Mouse (Mus musculus) urinary bladder, postnatal 14 days (tissue): ENCODE data around the gene Metap1d.

Experiments
- DNase-seq: peaks from one replicate; pipeline ENCODE4 v3.0.0; 2021; ENCODE audit warnings: low spot score

Metap1d gene

GRCm38 (mm10) chr2:71453161-71453916, at the start of gene Metap1d:
Gene Metap1d, plus strand, starts transcription at chr2:71453276.
- peak; percentile 95 for DNase-seq

GRCm38 (mm10) chr2:71405613-71406012, 47.5 kb upstream of the Metap1d start:
- no peak for DNase-seq

- DNase-seq, result no peak
These were observed 34.3 kb upstream of the Metap1d start for GRCm38 (mm10) chr2:71418760-71419280.

DNA sequence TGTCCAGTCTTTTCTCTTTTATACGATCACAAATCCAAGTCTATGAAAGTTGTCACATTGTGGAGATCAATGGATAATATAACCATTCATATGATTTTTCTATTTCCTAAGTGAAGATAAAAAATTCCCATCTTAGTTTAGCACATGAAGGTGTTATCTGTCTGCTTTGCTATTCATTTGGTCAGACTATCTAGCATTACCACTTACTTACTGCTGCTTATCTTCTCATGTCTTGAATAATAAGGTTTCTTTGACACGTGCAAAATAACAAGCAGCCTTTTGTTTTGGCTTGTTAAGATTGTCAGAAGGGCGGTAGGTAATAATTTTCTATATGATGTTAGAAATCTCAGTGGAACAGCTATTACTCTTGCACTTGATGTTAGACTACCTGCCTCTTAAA, 33.7 kb upstream of the Metap1d start:
- DNase-seq, result no peak

DNA sequence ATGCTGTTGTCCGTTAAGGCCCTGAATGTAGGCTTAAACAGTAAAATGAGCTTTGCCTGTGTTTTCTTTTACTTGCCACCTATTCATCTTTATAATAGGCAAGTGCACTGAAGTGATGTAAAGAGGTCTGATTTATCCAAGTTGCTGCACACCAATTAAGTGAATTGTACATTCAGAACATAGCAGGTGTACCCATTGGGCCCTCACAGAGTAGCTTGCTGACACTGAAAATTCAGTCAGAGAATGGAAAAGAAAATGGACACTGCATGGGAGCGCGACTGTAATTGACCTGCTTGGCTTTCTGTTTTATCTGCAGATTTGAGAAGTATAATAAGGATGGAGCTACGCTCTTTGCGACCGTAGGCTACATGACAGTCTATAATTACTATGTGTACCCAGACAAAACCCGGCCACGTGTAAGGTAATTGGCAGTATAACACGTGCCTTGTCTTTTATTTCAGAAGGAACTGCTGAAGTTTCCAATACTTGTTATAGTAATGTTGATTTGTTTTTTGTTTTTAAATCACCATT, 32.1 kb upstream of the Metap1d start:
- no peak for DNase-seq

DNA sequence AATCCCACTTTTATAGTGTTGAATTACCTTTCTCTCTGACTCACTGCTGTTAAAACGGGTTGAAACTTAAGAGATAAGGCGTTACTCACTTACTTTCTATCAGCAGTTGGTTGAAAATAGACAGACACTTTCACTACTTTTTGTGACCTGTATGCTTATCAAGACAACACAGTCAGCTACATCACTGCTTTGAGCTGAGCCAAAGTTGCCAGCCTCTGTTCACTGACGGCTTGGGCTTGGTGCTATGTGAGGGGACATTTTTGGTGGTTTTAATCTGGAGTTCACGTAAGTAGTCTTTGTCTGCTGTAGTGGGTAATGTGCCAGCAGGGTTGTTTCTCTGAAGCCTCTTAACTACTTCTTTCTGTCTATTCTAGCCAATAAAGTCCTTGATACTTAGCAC, 28.5 kb upstream of the Metap1d start:
- no peak for DNase-seq

- no peak for DNase-seq
These were observed 17.6 kb upstream of the Metap1d start for GRCm38 (mm10) chr2:71435440-71435839.

DNA sequence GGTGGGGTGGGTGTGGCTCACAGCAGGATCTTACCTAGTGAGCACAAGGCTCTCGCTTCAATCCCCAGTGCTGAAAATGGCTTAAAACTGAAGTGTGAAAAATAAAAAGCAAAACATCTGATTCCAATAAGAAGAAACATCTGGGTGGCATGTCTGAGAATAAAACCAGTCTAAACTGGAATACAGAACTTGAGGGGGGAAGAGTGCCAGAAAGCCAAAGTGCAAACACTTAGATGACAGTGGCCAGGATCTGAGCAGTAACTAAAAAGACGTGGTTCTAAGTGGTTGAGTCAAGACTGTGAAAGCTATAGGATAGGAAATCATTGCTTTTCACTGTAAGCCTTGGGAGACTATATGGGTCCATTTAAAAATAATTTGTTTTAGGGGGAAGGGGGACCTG, 9.7 kb upstream of the Metap1d start:
- no peak for DNase-seq

DNA sequence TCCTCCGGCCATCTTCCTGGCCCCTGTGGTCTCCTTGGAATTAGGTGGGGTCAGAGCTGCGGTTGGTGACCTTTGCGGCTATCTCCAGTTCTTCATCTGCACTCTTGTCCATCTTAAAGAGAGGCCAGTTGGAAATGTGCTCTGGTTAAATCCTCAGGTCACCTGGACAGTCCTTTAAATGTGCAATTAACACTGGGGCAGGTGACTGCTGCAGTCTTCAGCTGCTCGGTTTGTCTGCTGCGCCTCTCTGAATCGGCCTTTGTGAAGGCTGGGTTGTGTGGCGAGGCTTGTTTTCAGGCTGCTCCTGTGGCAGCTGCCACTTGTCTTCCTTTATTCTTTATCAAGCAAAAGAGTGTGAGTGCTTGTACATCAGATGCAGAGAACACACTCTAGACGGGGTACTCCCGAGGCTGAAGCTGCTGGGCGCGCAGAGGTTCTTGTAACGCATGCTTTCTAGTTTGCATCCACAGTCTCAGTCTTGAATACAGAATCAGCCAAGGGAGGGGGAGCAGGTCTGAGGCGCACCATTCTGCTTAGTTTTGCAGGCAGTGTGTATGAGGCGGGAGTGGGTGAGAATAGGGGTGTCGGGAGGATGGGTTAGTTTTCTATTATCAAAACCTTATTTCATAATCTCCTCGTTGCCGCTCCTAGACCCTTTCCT, 7.4 kb upstream of the Metap1d start:
- DNase-seq, result no peak

- no peak for DNase-seq
These were observed 3.5 kb upstream of the Metap1d start for GRCm38 (mm10) chr2:71449604-71450003.

DNA sequence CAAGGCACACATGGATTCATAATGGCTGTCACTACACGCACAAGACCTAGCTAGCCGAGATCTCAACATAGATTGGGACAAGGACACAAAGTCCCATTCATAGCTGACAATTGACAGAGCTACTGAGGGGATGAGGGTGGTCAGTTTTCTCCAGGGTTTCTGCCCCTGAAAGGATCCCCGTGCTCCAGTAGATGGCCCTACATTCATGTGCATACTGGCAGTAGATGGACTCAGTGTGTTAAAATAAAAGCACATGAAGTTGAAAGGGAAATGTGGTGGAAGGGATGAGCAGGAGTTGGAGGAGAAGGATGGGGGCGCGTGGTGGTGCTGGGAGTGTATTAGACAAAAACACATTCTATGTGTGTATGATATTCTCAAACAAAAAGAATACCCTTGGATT, 1.3 kb upstream of the Metap1d start:
- DNase-seq, result no peak

- DNase-seq, result no peak
These were observed 813 bp downstream of the Metap1d start for GRCm38 (mm10) chr2:71453917-71454260.

GRCm38 (mm10) chr2:71458624-71459023, 5.5 kb downstream of the Metap1d start:
- DNase-seq, result no peak

DNA sequence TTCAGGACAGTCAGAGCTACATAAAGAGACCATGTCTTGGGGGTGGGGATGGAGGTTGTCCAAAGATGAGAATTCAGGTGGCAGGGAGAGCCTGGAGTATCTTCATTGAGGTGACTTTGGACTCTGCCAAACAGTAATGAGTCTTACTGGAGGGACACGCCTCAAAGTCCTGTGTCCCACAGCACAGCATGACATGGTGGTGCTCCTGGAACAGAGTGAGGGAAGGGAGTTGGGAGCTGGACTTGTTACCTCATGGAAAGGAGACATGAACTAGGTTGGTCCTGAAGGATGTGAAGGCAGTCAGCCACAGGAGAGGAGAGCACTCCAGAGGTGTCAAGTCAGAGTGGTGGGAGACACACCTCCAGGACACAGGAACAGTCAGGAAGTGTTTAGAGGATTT, 6.6 kb downstream of the Metap1d start:
- DNase-seq, result no peak

DNA sequence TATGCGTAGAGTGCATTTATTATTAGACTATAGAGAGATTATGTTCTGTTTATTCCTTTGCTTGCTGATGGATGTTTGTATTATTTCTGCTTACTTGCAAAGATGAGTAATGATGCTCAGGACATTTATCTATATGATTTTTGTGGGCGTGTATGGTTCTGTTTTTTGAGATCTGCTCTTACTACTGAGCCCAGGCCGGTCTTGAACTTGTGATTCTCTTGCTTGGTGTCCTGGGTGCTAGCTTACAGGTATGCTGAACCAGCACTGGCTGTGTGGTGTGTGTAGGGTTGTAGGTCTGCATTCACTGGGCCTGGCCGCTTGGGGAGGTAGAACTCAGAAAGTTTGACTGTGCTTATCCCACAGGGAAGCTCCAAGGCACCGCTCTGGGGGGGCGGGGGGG, 8.1 kb downstream of the Metap1d start:
- DNase-seq, result no peak

DNA sequence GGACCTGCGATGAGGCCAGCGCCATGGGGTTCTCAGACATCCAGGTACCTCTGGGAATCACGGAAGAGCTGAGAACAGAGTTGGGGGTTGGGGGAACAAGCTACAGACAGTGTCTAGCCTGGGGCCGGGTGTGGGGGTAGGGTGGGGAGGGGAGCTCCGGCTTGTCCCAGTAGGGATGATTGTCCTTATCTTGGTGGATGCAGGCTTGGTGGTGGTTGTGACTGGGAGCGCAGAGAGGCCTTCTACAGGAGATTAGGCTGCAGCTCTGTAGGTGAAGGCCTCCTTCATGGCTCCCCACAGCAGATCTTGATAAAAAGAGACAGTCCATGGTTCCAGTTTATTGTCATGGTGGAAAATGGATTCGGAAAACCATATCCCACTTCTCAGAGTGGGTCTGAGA, 8.5 kb downstream of the Metap1d start:
- DNase-seq, result no peak

DNA sequence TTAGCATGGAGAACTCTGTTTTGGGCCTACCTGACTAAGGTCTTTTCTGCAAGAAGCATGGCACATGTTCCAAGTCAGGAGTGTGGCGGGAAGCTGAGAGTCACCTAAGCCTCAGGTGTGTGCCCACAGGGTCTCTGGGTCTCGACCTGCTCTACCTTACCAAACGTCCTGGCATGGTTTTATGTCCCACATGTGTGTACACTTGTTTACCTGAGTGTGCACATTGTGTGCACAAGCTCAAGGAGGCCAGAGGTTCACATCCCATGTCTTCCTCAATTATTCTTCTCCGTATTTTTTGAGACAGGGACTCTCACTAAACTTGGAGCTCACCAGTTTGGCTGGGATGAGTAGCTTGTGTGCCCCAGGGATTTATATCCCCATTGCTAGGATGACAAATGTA, 9.0 kb downstream of the Metap1d start:
- DNase-seq, result no peak

DNA sequence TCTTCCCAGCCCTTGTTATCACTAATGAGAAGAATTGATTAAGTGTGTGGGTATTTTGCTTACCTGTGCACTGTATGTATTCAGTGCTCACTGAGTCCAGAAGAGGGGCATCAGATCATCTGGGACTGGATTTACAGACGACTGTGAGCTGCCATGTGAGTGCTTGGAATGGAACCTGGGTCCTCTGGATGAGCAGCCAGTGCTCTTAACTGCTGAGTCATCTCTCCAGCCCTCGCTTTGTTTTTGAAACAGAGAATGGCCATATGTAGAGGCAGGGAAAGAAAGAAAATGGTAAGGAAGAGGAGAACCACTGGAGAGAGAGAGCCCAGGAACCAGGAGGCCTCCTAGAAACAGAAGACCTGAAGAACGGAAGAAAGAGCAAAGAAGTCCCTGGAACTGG, 9.5 kb downstream of the Metap1d start:
- DNase-seq, result no peak

- DNase-seq, result no peak
These were observed 13.0 kb downstream of the Metap1d start for GRCm38 (mm10) chr2:71466103-71466502.

GRCm38 (mm10) chr2:71466861-71467450, 13.9 kb downstream of the Metap1d start:
- no peak for DNase-seq

- DNase-seq, result no peak
These were observed 18.0 kb downstream of the Metap1d start for GRCm38 (mm10) chr2:71471094-71471493.

DNA sequence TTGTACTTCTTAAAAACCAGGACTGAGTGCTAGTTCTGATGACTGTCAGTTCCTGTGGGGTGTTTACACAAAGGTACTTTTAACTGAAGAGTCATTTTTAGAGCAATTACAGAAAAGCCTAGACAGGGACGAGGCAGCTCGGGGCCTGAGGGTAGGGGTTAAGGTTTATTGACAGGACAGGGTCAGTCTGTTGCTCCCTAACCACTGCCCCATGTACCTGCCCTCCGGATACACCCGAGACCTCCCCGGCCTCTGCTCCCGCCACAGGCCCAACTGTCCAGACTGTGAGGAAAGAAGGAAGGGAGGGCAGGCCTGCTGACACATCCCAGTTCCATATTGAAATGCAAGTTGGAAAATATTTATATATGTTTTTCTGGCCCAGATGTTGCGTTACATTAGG, 20.8 kb downstream of the Metap1d start:
- no peak for DNase-seq

DNA sequence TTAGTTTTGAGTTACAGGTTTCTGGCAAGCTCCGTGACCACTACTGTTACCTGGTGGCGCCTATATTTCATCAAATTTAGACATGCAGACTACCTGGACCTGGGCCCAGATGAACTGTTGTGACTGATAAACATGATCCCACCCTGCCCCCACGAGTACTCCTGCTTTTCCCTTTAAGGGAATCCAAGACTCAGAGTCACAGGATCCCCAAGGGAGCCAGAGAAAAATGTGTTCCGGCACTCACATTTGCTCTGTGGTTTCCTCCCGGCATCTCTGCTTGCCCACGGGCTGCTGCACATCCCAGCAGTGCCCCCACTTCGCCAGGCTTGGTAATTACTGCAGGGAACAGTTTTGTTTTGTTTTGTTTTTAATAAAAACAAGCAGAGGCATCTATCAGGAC, 21.3 kb downstream of the Metap1d start:
- no peak for DNase-seq
